Mouse (Mus musculus) neural tube, embryonic 14.5 days (tissue): ENCODE results near the gene Ptprs. TPM values are rescaled to one million over a fixed set of nuclear protein-coding genes. Genes with fewer than 3 reads are reported as not detected.

Source experiments
- ATAC-seq: fragments of 200-750 bp; cut with Nextera tagmentation; 2 replicates; pipeline ENCODE4 v1.8.0; 2017; ENCODE audit warnings: low read depth, mild to moderate bottlenecking, moderate TSS enrichment, moderate library complexity
- H3K27ac ChIP-seq: fragments of 300-500 bp; sonication (generic); 2 replicates; pipeline ENCODE4 v1.5.1; 2014; ENCODE audit warnings: low read depth, mild to moderate bottlenecking, control low read depth, low read length, moderate library complexity, mixed read lengths
- H3K27me3 ChIP-seq: fragments of 300-500 bp; sonication (generic); 2 replicates; pipeline ENCODE4 v1.6.1; 2014; ENCODE audit warnings: low read length; ENCODE audit not compliant: control insufficient read depth, insufficient read depth
- H3K36me3 ChIP-seq: fragments of 300-500 bp; sonication (generic); 2 replicates; pipeline ENCODE4 v1.6.1; 2014; ENCODE audit warnings: low read length, mixed read lengths; ENCODE audit not compliant: control insufficient read depth, insufficient read depth
- H3K4me1 ChIP-seq: fragments of 300-500 bp; sonication (generic); 2 replicates; pipeline ENCODE4 v1.6.1; 2014; ENCODE audit warnings: low read length; ENCODE audit not compliant: control insufficient read depth, insufficient read depth
- H3K4me2 ChIP-seq: fragments of 300-500 bp; sonication (generic); 2 replicates; pipeline ENCODE4 v1.6.1; 2014; ENCODE audit warnings: mild to moderate bottlenecking, low read depth, low read length, control low read depth
- H3K4me3 ChIP-seq: fragments of 300-500 bp; sonication (generic); 2 replicates; pipeline ENCODE4 v1.5.1; 2014; ENCODE audit warnings: low read depth, low read length, control low read depth, mixed read lengths
- H3K9ac ChIP-seq: fragments of 300-500 bp; sonication (generic); replicated peaks from 2 replicates; pipeline ENCODE4 v1.6.1; 2014; ENCODE audit warnings: low read depth, mild to moderate bottlenecking, control low read depth, low read length, mixed read lengths
- H3K9me3 ChIP-seq: fragments of 300-500 bp; sonication (generic); 2 replicates; pipeline ENCODE4 v1.6.1; 2016; ENCODE audit warnings: low read length; ENCODE audit not compliant: control insufficient read depth
- whole genome bisulfite sequencing: fragments of 180-500 bp; shearing (Covaris S2); extraction: QIAGEN DNeasy Blood & Tissue Kit; methylation state at CpG from one replicate; pipeline ENCODE4 v1.1.7; 2014; 5-methylcytosine and 5-hydroxymethylcytosine counted together
- polyA plus RNA-seq: library from polyadenylated mRNA; unstranded; fragments of >200 nt; fragmentation: Nextera tagmentation; extraction: Ambion mirVana; gene quantifications from 2 replicates; pipeline ENCODE4 v1.2.1, GENCODE M21; 2014

Ptprs gene
- polyA plus RNA-seq, 1 experiment from 2014 or later: 266 TPM

- H3K36me3 ChIP-seq: peaks cover 69% of the 10 kb centered on the region
- H3K4me1 ChIP-seq: 0 out of 2 replicates have a peak, but pooled peaks cover 4% of the 10 kb centered on the region
- H3K4me3 ChIP-seq: peak overlapping the region; percentile 17; the same call in 1 of the 2 replicates
- H3K4me2 ChIP-seq: peak overlapping the region; percentile 42
- ATAC-seq: no peak
- H3K9me3 ChIP-seq: no peaks in the 10 kb centered on the region
- no peak overlapping the region for H3K27ac ChIP-seq
- H3K27me3 ChIP-seq: no peaks in the 10 kb centered on the region
- peak overlapping the region; percentile 44; the same call in 1 of the 2 replicates for H3K9ac ChIP-seq
- 33% methylated on average over 3 of the region's 3 CpGs for WGBS
Observed at GRCm38 (mm10) chr17:56425941-56426340, 50.3 kb downstream of the Ptprs start.

- H3K4me3 ChIP-seq: peak overlapping the region; percentile 17; the same call in 1 of the 2 replicates
- no peaks in the 10 kb centered on the region for H3K9me3 ChIP-seq
- WGBS: under 1% methylated on average over 36 of the region's 47 CpGs
- no peaks in the 10 kb centered on the region for H3K27me3 ChIP-seq
- peak overlapping the region; percentile 44 for H3K9ac ChIP-seq
- H3K4me2 ChIP-seq: peak overlapping the region; percentile 42
- H3K36me3 ChIP-seq: peaks cover 72% of the 10 kb centered on the region
- peak; percentile 63 for ATAC-seq
- H3K27ac ChIP-seq: peak overlapping the region; percentile 22; the same call in 1 of the 2 replicates
- H3K4me1 ChIP-seq: 0 out of 2 replicates have a peak, but pooled peaks cover 4% of the 10 kb centered on the region
Observed at GRCm38 (mm10) chr17:56425584-56425914, 50.7 kb downstream of the Ptprs start.

DNA sequence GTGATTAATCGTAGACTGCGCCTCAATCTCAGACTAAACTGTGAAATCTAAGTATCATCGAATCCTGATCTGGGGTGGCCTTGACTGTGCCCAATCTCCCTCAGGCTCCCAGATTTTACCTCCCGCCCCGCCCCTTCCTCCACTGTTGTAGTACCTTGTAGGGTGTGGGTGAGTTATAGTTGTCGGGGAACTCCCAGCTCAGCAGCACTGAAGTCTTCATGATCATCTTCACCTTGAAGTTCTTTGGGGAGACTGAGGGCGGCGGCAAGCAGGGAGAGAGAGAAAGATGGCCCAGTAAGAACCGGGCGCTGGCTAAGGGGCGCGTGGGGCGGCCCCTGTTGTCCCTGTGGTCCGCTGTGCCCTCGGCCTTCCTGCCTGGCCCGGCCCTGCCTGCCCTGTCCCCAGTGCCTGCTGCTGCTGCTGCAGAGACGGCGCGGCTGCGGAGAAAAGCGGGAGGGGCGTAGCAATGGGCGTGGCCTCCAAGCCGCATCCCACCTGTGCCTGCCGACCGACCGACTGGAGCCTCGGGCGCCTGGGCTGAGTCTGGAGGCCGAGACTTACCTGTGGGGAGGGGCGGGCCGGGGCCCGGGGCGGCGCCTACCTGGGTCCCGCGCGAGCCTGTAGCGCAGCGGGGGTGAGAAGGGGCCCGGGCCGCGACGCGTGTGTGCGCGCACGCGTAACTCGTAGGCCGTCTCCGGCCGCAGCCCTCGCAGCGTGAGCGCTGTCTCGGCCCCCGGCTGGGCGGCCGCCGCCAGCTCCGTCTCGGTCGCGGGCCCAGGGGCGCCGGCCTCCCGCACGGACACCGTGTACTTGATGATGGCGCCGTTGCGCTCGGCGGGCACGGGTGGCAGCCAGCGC lies 51.3 kb downstream of the Ptprs start:
- 18% methylated on average over 50 of the region's 77 CpGs for WGBS
- H3K9ac ChIP-seq: peak overlapping the region; percentile 44
- peak overlapping the region; percentile 42 for H3K4me2 ChIP-seq
- H3K27me3 ChIP-seq: no peaks in the 10 kb centered on the region
- ATAC-seq: peak; percentile 45
- peak overlapping the region; percentile 17; the same call in 1 of the 2 replicates for H3K4me3 ChIP-seq
- H3K36me3 ChIP-seq: peaks cover 77% of the 10 kb centered on the region
- H3K9me3 ChIP-seq: no peaks in the 10 kb centered on the region
- 0 out of 2 replicates have a peak, but pooled peaks cover 4% of the 10 kb centered on the region for H3K4me1 ChIP-seq
- H3K27ac ChIP-seq: peak overlapping the region; percentile 22; the same call in 1 of the 2 replicates

DNA sequence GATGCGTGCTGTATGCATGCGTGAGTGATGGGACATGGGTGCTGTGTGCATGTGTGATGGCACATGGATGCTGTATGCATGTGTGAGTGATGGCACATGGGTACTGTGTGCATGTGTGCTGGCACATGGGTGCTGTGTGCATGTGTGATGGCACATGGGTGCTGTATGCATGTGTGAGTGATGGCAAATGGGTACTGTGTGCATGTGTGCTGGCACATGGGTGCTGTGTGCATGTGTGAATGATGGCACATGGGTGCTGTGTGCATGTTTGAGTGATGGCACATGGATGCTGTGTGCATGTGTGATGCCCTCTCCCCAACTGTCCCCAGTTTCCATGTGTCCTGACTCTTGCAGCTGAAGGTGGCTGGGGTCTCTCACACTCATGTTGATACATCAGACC lies 56.3 kb downstream of the Ptprs start:
- no peaks in the 10 kb centered on the region for H3K9me3 ChIP-seq
- H3K36me3 ChIP-seq: peaks cover 93% of the 10 kb centered on the region
- ATAC-seq: no peak
- no peak overlapping the region for H3K27ac ChIP-seq
- H3K4me1 ChIP-seq: no peaks in the 10 kb centered on the region
- H3K9ac ChIP-seq: no peak overlapping the region
- 100% methylated on average over 2 of the region's 2 CpGs for WGBS
- H3K27me3 ChIP-seq: no peaks in the 10 kb centered on the region
- no peak overlapping the region for H3K4me2 ChIP-seq
- no peak overlapping the region for H3K4me3 ChIP-seq

- H3K9me3 ChIP-seq: no peaks in the 10 kb centered on the region
- no peak overlapping the region for H3K27ac ChIP-seq
- H3K36me3 ChIP-seq: peaks cover 94% of the 10 kb centered on the region
- no peak overlapping the region for H3K9ac ChIP-seq
- H3K4me2 ChIP-seq: no peak overlapping the region
- no peaks in the 10 kb centered on the region for H3K27me3 ChIP-seq
- no peaks in the 10 kb centered on the region for H3K4me1 ChIP-seq
- 74% methylated on average over 12 of the region's 12 CpGs for WGBS
- H3K4me3 ChIP-seq: no peak overlapping the region
- ATAC-seq: no peak
Observed at GRCm38 (mm10) chr17:56418304-56418703, 58.0 kb downstream of the Ptprs start.

- 97% methylated on average over 9 of the region's 9 CpGs for WGBS
- H3K4me2 ChIP-seq: no peak overlapping the region
- peaks cover 2% of the 10 kb centered on the region; the same call in 1 of the 2 replicates for H3K4me1 ChIP-seq
- no peak for ATAC-seq
- H3K9ac ChIP-seq: no peak overlapping the region
- no peaks in the 10 kb centered on the region for H3K9me3 ChIP-seq
- no peak overlapping the region for H3K27ac ChIP-seq
- no peaks in the 10 kb centered on the region for H3K27me3 ChIP-seq
- no peak overlapping the region for H3K4me3 ChIP-seq
- H3K36me3 ChIP-seq: peaks cover 92% of the 10 kb centered on the region
Observed at GRCm38 (mm10) chr17:56414785-56415184, 61.5 kb downstream of the Ptprs start.

GRCm38 (mm10) chr17:56413113-56413512 lies 63.2 kb downstream of the Ptprs start:
- Histone ChIP-seq H3K27me3 (no peaks in the 10 kb centered on the region), H3K9ac (no peak overlapping the region), H3K4me2 (no peak overlapping the region), H3K4me1 (peaks cover 7% of the 10 kb centered on the region; the same call in 1 of the 2 replicates), H3K4me3 (no peak overlapping the region), H3K36me3 (peaks cover 76% of the 10 kb centered on the region), H3K9me3 (no peaks in the 10 kb centered on the region), H3K27ac (no peak overlapping the region)
- ATAC-seq: no peak
- WGBS: 81% methylated on average over 13 of the region's 13 CpGs

- no peak for ATAC-seq
- H3K4me2 ChIP-seq: no peak overlapping the region
- no peaks in the 10 kb centered on the region for H3K9me3 ChIP-seq
- 97% methylated on average over 7 of the region's 7 CpGs for WGBS
- H3K36me3 ChIP-seq: peaks cover 59% of the 10 kb centered on the region
- no peak overlapping the region for H3K27ac ChIP-seq
- no peaks in the 10 kb centered on the region for H3K27me3 ChIP-seq
- H3K4me3 ChIP-seq: no peak overlapping the region
- peaks cover 15% of the 10 kb centered on the region; the same call in 1 of the 2 replicates for H3K4me1 ChIP-seq
- no peak overlapping the region for H3K9ac ChIP-seq
Observed at GRCm38 (mm10) chr17:56411437-56411836, 64.8 kb downstream of the Ptprs start.

GRCm38 (mm10) chr17:56409759-56410158 lies 66.5 kb downstream of the Ptprs start:
- Histone ChIP-seq H3K9me3 (no peaks in the 10 kb centered on the region), H3K27ac (no peak overlapping the region; the same call in 1 of the 2 replicates), H3K36me3 (peaks cover 42% of the 10 kb centered on the region), H3K9ac (0 out of 2 replicates have a peak overlapping the region, but pooled peaks have one; percentile 18), H3K4me2 (no peak overlapping the region), H3K27me3 (no peaks in the 10 kb centered on the region), H3K4me1 (peaks cover 15% of the 10 kb centered on the region; the same call in 1 of the 2 replicates), H3K4me3 (no peak overlapping the region)
- 43% methylated on average over 8 of the region's 8 CpGs for WGBS
- no peak for ATAC-seq
